Mouse (Mus musculus) urinary bladder, postnatal 10 days (tissue): ENCODE results near the gene Apba1.

ENCODE experiments used
- DNase-seq: peaks from one replicate; pipeline ENCODE4 v3.0.0; 2022; ENCODE audit warnings: low spot score

The Apba1 gene

GRCm38 (mm10) chr19:23806796-23807195, 48.1 kb downstream of the Apba1 start:
- no peak for DNase-seq

GRCm38 (mm10) chr19:23807371-23807770, 48.7 kb downstream of the Apba1 start:
- no peak for DNase-seq

GRCm38 (mm10) chr19:23809236-23809635, 50.5 kb downstream of the Apba1 start:
- DNase-seq: no peak

- no peak for DNase-seq
Observed at GRCm38 (mm10) chr19:23810512-23810911, 51.8 kb downstream of the Apba1 start.

- DNase-seq: no peak
Observed at GRCm38 (mm10) chr19:23810976-23811375, 52.3 kb downstream of the Apba1 start.

GRCm38 (mm10) chr19:23816762-23817161, 58.1 kb downstream of the Apba1 start:
- no peak for DNase-seq

GRCm38 (mm10) chr19:23817196-23817595, 58.5 kb downstream of the Apba1 start:
- no peak for DNase-seq

- no peak for DNase-seq
Observed at GRCm38 (mm10) chr19:23819882-23820281, 61.2 kb downstream of the Apba1 start.

- no peak for DNase-seq
Observed at GRCm38 (mm10) chr19:23822497-23822896, 63.8 kb downstream of the Apba1 start.

DNA sequence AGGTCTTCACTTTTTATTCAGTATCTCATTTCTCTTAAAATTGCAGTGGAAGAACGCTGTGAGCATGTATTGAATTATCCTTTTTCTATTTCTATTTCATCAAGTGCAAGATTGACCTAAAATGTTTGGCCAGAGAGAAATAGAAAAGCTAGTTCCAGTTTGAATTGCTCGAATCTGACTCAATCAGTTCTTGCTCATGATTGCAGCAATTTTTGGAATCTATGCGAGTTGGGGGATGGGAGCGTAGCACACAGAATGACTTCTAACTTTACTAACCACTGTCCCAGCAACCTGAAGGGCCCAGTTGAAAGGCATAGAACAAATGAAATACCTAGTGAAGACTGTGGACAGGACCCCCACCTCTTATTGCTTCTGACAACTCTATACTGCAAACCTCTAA, 64.8 kb downstream of the Apba1 start:
- DNase-seq: no peak

DNA sequence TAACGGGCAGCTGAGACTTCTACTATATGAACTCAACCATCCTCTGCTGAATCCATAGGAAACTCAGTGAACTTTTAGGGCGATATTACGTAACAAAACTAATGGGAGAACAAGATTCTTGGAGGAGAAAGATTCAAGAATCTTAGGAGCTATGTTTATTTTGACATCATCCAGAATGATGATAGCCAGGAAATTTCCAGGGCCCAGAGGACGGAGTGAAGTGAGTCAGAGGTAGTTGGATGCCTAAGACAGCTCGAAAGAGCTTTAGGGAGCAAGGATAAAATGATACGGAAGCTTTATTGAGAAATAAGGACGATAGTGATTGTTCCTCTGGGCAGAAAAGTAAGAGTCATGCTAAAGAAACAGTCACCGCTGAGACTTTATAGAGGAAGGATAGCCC, 67.6 kb downstream of the Apba1 start:
- DNase-seq: no peak

DNA sequence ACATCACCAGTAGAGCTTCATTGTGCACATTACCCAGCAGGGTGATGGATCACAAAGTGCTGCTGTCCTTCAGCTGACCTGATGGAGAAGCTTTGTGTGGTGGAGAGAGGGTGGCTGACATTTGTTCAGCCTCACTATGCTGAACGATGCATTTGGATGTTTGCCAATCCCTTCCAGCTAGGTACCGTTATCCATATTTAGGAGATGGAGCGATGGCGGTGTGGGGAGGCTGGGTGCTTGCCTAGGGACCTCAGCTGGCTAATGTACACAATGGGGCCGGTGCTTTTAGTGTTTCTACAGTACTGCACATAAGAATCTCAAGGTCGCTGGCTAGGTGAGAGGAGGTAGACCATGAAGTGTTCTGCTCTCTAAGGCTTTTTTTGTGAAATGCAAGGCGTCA, 72.1 kb downstream of the Apba1 start:
- no peak for DNase-seq

GRCm38 (mm10) chr19:23833685-23834682, 75.3 kb downstream of the Apba1 start:
- DNase-seq: no peak

DNA sequence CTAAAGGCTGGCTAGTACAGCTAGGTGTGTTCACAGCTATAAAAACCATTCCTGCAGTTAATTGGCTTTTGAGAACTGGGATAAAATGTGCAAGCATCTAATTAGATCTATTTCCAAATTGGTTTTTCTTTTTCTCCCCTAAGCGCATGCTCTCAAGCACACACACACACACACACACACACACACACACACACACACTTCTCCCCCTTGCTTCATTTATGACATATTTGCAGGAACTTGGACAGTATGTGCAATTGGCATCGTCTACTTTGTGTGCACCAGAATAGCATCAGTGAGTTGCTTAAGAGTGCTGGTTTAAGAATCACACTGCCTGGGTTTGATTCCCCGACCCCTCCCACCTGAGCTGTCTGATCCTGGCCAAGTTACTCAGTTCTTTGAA, 76.0 kb downstream of the Apba1 start:
- DNase-seq: no peak

DNA sequence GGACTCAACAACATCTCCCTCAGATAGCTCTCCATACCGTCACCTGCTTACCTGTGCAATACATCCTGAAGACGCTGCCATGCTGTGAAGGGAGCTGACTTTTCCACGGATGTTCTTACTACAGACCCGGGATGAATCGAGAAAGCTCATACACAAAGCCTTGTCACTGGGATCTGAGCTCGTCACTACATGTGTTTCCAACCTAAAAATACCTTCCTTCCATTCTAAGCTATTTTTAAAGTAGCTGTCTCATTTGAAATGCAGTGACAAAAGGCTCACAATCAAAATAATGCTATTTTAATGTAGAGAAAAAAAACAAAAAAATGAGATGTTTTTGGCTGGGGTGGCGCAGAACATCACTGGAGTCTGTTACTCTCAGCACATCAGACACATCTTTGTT, 97.1 kb downstream of the Apba1 start:
- DNase-seq: no peak

DNA sequence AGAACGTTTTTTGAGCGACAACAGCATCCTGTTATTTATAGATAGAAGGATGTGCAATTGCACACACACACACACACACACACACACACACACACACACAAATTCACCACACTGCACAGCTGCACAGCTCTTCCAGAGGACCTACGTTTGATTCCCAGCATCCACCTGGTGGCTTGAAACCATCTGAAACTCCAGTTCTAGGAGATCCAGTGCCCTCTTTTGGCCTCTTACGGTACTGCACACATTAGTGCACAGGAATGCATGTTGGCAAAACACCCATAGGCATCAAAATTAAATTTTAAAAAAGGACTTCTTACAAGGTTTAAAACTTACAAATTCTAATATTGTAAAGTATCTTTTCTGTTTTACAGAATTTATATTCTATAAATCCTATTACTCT, 99.4 kb downstream of the Apba1 start:
- no peak for DNase-seq

DNA sequence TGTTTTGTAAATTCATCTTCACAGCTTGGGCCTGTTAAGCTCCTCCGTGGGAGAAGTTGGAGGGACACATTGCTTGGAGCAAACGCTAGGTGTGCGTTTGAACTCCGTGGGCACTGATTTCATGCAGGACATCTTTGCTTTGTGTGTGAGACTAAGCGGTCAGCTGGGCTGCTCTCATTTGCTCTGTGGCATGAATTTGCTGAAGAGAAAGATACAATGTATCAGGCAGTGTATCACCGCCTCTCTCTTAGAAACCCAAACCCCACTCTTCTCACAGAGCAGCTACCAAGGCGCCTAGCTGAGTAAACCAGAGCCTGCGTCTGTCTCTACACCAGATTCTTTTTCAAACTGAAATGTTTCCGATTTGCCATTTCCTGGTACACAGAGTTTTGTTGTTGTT, 100.1 kb downstream of the Apba1 start:
- no peak for DNase-seq

GRCm38 (mm10) chr19:23860151-23860820, 101.6 kb downstream of the Apba1 start:
- no peak for DNase-seq

- DNase-seq: no peak
Observed at GRCm38 (mm10) chr19:23862736-23863135, 104.0 kb downstream of the Apba1 start.

GRCm38 (mm10) chr19:23863959-23864358, 105.3 kb downstream of the Apba1 start:
- no peak for DNase-seq

DNA sequence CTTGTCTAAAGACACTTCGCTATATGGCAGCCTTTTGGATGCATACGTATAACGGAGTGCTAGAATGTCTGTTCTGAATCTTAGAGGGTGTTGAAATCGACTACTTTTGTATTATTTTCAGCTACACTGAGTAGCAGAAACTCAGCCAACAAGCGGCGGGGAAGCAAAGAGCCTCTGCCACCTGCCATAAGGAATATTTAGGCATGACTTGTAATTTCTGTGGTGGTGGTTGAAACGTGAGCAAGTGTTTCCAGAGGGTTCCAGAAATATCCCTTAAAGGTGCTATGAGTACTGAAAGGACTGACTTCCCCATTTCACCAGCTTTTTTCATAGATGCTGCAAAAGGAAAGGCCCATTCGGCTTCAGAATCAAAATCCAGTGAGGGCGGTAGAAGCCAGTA, 107.4 kb downstream of the Apba1 start:
- DNase-seq: no peak

DNA sequence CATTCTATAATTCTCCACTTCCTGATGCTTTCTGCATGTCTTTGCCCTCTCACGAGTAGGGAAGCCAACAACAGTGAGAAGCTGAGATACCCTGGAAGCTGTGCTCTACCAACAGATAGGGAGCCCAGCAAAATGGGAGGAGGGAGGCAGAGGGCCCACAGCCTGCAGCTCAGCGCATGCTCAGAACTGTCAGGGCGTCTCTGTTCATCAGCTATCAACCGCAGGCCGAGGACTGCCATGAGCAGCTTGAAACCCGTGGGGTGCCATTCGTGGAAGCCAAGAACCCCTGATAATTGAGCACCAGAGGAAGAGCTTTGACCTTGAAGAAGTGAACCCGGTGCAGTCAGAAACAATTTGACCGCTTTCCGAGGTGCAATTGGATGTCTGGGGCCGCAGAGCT, 108.4 kb downstream of the Apba1 start:
- DNase-seq: no peak

- DNase-seq: no peak
Observed at GRCm38 (mm10) chr19:23867589-23867988, 108.9 kb downstream of the Apba1 start.
